Mouse (Mus musculus): ENCODE results near the gene Ptbp3. TPM values are rescaled to one million over a fixed set of nuclear protein-coding genes. Genes with fewer than 3 reads are reported as not detected.

The Ptbp3 gene
- 35.6 and 36.3 TPM in 2 replicates for polyA plus RNA-seq (2015; fragmentation: Nextera tagmentation; extraction: Ambion mirVana)

DNA sequence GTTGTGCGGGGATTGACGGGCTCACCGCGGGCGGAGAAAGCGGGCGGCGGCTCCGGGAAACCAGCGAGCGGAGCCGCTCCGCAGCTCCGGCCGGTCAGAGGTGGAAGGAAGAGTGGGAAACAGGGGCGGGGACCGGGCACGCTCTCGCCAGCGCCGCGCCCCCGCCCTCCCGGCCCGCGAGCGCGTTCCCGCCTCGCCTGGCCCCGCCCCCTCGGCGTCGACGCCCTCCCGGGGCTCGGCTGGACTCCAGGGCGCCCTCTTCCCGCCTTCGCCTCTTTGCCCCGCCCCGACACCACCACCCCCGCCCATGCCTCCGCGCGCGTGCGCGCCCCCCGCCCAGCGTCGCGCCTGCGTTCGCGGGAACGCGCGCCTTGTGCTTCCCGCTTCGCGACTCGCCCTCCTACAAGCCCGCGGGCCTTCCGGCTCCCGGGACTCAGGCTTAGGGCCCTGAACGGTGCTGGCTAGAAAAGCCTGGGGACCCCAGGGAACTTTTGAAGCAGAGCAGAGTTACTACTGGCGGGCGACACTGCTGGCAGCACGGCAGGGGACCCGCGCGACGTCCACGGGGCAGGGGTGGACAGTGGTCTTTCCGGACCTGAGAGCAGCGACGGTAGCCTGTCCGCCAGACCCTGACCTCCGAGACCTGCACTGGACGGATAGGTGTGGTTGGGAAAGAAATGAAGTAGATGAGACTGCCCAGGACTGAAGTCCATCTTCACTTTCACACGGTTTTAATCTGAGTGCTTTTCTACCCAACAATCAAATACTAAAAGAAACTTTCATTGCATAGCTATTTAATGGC is at the start of gene Ptbp3:
Ptbp3 (minus strand) TSS at position 190 of the 802 bp plus-strand sequence.
- H3K9me3 ChIP-seq (ENCODE audit: low read length): no peaks in the 10 kb centered on the region
- peaks cover 20% of the 10 kb centered on the region for H3K4me1 ChIP-seq (ENCODE audit: insufficient read depth)
- TF ChIP-seq EP300 (IDR thresholded peaks at IDR 0.05; ENCODE audit: low read depth) (peak; percentile 50; the same call in 1 of the 2 replicates), CTCF (IDR thresholded peaks at IDR 0.05; ENCODE audit: low read depth) (peak; percentile 19; the same call in 1 of the 2 replicates)
- DNase-seq: peak; percentile 98
- WGBS (ENCODE audit: insufficient replicate concordance): under 1% methylated on average over 42 of the region's 83 CpGs
- peak; percentile 92 for ATAC-seq
- peak within 1 kb of the TSS; percentile 99 for H3K9ac ChIP-seq (replicated peaks)
- no peaks in the 10 kb centered on the region for H3K36me3 ChIP-seq (replicated peaks; ENCODE audit: insufficient read depth, low read length)
- H3K27ac ChIP-seq (ENCODE audit: low read depth): peak within 1 kb of the TSS; percentile 100
- peak within 1 kb of the TSS; percentile 97 for H3K4me3 ChIP-seq (ENCODE audit: low read depth, low read length)
- H3K4me2 ChIP-seq (ENCODE audit: low read depth, low read length): peak within 1 kb of the TSS; percentile 97
- no peaks in the 10 kb centered on the region for H3K27me3 ChIP-seq (ENCODE audit: insufficient read depth, low read length)

DNA sequence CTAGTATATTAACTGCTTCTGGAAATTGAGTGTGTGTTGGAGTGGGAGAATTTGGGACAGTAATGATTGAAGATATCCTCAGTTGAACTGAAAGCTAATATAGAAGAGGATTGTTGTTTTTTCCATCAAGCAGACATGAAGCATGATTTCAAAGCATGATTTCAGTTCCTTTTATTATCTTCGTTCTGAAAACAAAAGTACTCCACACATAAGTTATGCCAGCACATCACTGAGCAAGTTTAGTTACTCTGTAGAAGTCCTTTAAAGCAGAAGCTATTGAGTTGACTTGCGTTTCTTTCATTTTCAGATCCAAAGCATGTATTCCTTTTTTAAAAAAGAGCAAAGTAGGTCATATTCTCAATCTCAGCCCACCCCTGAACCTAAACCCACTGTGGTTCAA is 47.4 kb upstream of the Ptbp3 start:
- DNase-seq (no peak), ATAC-seq (no peak)
- Histone ChIP-seq H3K4me1 (ENCODE audit: insufficient read depth) (peaks cover 1% of the 10 kb centered on the region; the same call in 1 of the 2 replicates), H3K27ac (ENCODE audit: low read depth) (no peak overlapping the region), H3K4me3 (ENCODE audit: low read depth, low read length) (no peak overlapping the region), H3K4me2 (ENCODE audit: low read depth, low read length) (no peak overlapping the region), H3K9ac (replicated peaks) (no peak overlapping the region), H3K36me3 (replicated peaks; ENCODE audit: insufficient read depth, low read length) (peaks cover 12% of the 10 kb centered on the region), H3K9me3 (ENCODE audit: low read length) (no peaks in the 10 kb centered on the region), H3K27me3 (ENCODE audit: insufficient read depth, low read length) (no peaks in the 10 kb centered on the region)
- WGBS (ENCODE audit: insufficient replicate concordance): 69% methylated on average over 2 of the region's 2 CpGs
- no peak for TF ChIP-seq CTCF (IDR thresholded peaks at IDR 0.05; ENCODE audit: low read depth)
- no peak for TF ChIP-seq EP300 (IDR thresholded peaks at IDR 0.05; ENCODE audit: low read depth)

GRCm38 (mm10) chr4:59594614-59595013 is 45.5 kb upstream of the Ptbp3 start:
- TF ChIP-seq CTCF (IDR thresholded peaks at IDR 0.05; ENCODE audit: low read depth) (no peak), EP300 (IDR thresholded peaks at IDR 0.05; ENCODE audit: low read depth) (no peak)
- no peak overlapping the region for H3K4me3 ChIP-seq (ENCODE audit: low read depth, low read length)
- H3K9ac ChIP-seq (replicated peaks): no peak overlapping the region
- DNase-seq (no peak), ATAC-seq (no peak)
- H3K27me3 ChIP-seq (ENCODE audit: insufficient read depth, low read length): no peaks in the 10 kb centered on the region
- no peak overlapping the region for H3K4me2 ChIP-seq (ENCODE audit: low read depth, low read length)
- no peak overlapping the region for H3K27ac ChIP-seq (ENCODE audit: low read depth)
- peaks cover 3% of the 10 kb centered on the region; the same call in 1 of the 2 replicates for H3K4me1 ChIP-seq (ENCODE audit: insufficient read depth)
- H3K9me3 ChIP-seq (ENCODE audit: low read length): no peaks in the 10 kb centered on the region
- 65% methylated on average over 2 of the region's 2 CpGs for WGBS (ENCODE audit: insufficient replicate concordance)
- H3K36me3 ChIP-seq (replicated peaks; ENCODE audit: insufficient read depth, low read length): peaks cover 9% of the 10 kb centered on the region

GRCm38 (mm10) chr4:59587872-59588226 is 38.7 kb upstream of the Ptbp3 start:
- Histone ChIP-seq H3K36me3 (replicated peaks; ENCODE audit: insufficient read depth, low read length) (no peaks in the 10 kb centered on the region), H3K27me3 (ENCODE audit: insufficient read depth, low read length) (no peaks in the 10 kb centered on the region), H3K27ac (ENCODE audit: low read depth) (no peak overlapping the region), H3K4me2 (ENCODE audit: low read depth, low read length) (no peak overlapping the region), H3K9me3 (ENCODE audit: low read length) (no peaks in the 10 kb centered on the region), H3K4me1 (ENCODE audit: insufficient read depth) (peaks cover 9% of the 10 kb centered on the region), H3K4me3 (ENCODE audit: low read depth, low read length) (no peak overlapping the region), H3K9ac (replicated peaks) (no peak overlapping the region)
- TF ChIP-seq CTCF (IDR thresholded peaks at IDR 0.05; ENCODE audit: low read depth) (no peak), EP300 (IDR thresholded peaks at IDR 0.05; ENCODE audit: low read depth) (no peak)
- DNase-seq (no peak), ATAC-seq (no peak)
- whole genome bisulfite sequencing (ENCODE audit: insufficient replicate concordance): 90% methylated on average over 1 of the region's 1 CpGs

DNA sequence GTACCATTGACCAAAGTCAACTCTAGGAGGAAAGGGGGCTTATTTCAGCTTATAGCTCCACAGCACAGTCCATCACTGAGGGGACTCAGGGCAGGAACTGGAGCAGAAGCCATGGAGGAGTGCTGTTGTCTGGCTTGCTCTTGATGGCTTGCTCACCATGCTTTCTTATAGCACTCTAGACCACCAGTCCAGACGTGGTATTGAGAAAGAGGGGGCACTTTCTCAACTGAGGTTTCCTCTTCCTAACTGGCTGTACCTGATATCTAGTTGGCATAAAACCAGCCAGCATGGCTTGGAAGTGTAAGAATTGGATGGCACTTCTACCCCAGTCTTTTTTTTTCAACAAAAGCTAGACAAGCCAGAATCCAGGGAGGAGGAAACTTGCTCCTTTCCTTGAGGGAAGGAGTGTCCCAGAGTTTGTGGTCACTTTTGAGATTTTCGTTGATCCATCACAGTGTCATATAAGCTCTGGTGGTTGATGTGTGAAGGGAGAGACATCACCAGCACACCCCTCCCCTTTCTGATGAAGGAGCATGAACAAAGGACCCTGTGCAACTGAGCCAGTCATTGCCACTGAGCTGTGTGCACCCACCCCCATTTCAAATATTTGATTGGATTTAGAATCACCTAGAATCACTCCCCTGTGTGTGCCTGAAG is 38.2 kb upstream of the Ptbp3 start:
- peaks cover 13% of the 10 kb centered on the region for H3K4me1 ChIP-seq (ENCODE audit: insufficient read depth)
- ATAC-seq: no peak
- no peak for TF ChIP-seq CTCF (IDR thresholded peaks at IDR 0.05; ENCODE audit: low read depth)
- no peak for TF ChIP-seq EP300 (IDR thresholded peaks at IDR 0.05; ENCODE audit: low read depth)
- no peaks in the 10 kb centered on the region for H3K27me3 ChIP-seq (ENCODE audit: insufficient read depth, low read length)
- no peak overlapping the region for H3K27ac ChIP-seq (ENCODE audit: low read depth)
- H3K9me3 ChIP-seq (ENCODE audit: low read length): no peaks in the 10 kb centered on the region
- H3K36me3 ChIP-seq (replicated peaks; ENCODE audit: insufficient read depth, low read length): no peaks in the 10 kb centered on the region
- no peak overlapping the region for H3K9ac ChIP-seq (replicated peaks)
- no peak for DNase-seq
- no peak overlapping the region for H3K4me2 ChIP-seq (ENCODE audit: low read depth, low read length)
- WGBS (ENCODE audit: insufficient replicate concordance): 50% methylated on average over 2 of the region's 2 CpGs
- no peak overlapping the region for H3K4me3 ChIP-seq (ENCODE audit: low read depth, low read length)

GRCm38 (mm10) chr4:59585097-59585496 is 35.9 kb upstream of the Ptbp3 start:
- Histone ChIP-seq H3K4me1 (ENCODE audit: insufficient read depth) (peaks cover 17% of the 10 kb centered on the region), H3K4me3 (ENCODE audit: low read depth, low read length) (no peak overlapping the region), H3K27ac (ENCODE audit: low read depth) (peak overlapping the region; percentile 69), H3K4me2 (ENCODE audit: low read depth, low read length) (peak overlapping the region; percentile 44; the same call in 1 of the 2 replicates), H3K9ac (replicated peaks) (no peak overlapping the region), H3K9me3 (ENCODE audit: low read length) (no peaks in the 10 kb centered on the region), H3K27me3 (ENCODE audit: insufficient read depth, low read length) (no peaks in the 10 kb centered on the region), H3K36me3 (replicated peaks; ENCODE audit: insufficient read depth, low read length) (no peaks in the 10 kb centered on the region)
- DNase-seq (peak; percentile 72), ATAC-seq (no peak)
- TF ChIP-seq CTCF (IDR thresholded peaks at IDR 0.05; ENCODE audit: low read depth) (no peak), EP300 (IDR thresholded peaks at IDR 0.05; ENCODE audit: low read depth) (peak; percentile 22; the same call in 1 of the 2 replicates)
- WGBS (ENCODE audit: insufficient replicate concordance): 78% methylated on average over 5 of the region's 5 CpGs
